Mouse (Mus musculus) cortical plate, adult 2 months (tissue): ENCODE measurements around the gene Cdk8.

Experiments used
- CTCF ChIP-seq: fragments of 200-500 bp; IDR thresholded peaks from 2 replicates; pipeline ENCODE4 v1.5.1; 2011; ENCODE audit warnings: mild to moderate bottlenecking, control low read depth, low read length; ENCODE audit not compliant: insufficient read depth; ENCODE audit errors: extremely low read depth
- POLR2A ChIP-seq: fragments of 200-500 bp; IDR thresholded peaks from 2 replicates; pipeline ENCODE4 v1.6.1; 2011; ENCODE audit warnings: mild to moderate bottlenecking, low read length, control low read depth; ENCODE audit not compliant: insufficient read depth; ENCODE audit errors: extremely low read depth

GRCm38 (mm10) chr5:146221722-146222121 is 9.3 kb upstream of the Cdk8 start:
- TF ChIP-seq CTCF (no peak), POLR2A (no peak)
